19 mouse cellular contexts compared by ENCODE assay signal in the genomic region with DNA sequence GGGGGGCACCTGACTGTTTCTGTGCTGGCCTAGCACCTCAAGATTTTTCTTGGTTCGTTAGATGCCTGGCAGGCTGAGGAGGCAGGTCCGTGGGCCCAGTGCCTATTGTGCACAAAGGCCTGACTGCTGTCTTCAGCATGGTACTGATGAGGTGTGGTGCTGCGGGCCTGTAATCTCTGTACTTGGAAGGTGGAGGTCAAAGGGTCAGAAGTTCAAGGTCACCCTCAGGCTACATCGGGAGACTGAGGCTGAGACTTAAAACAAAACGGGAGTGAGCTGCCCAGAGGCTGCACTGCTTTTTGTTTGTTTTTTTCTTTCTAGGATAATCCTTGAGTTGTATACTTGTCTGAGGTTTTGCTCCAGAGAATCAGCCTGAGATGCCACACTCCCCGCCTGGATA.
DNase-seq lines count a peak whose midpoint lies in the region; ATAC-seq and TF ChIP-seq lines count a peak whose summit lies in the region.
"Had no signal": no experiment of that assay in that cellular context is flagged by ENCODE, and none has a peak within 500 bp of the region (broad histone marks: within the 10 kb centered on the region; RNA-seq: fewer than 3 reads in every experiment).

No protein-coding gene starts in this region.

- 0 out of 2 replicates have a peak overlapping the region, but pooled peaks have one; percentile 48 for H3K27ac ChIP-seq in embryonic facial prominence, embryonic 13.5 days
- no peak overlapping the region for H3K27ac ChIP-seq in embryonic facial prominence, embryonic 10.5 days (replicated peaks)
- H3K27ac ChIP-seq in hindbrain, embryonic 13.5 days: peak overlapping the region; percentile 69
- H3K27ac ChIP-seq in hindbrain, embryonic 12.5 days: no peak overlapping the region
- H3K27ac ChIP-seq in embryonic facial prominence, embryonic 15.5 days (replicated peaks): no peak overlapping the region
- H3K27ac ChIP-seq: limb, embryonic 15.5 days; liver, embryonic 15.5 days; neural tube, embryonic 12.5 days had no signal

- H3K4me3 ChIP-seq in embryonic facial prominence, embryonic 13.5 days: no peak overlapping the region
- no peak overlapping the region for H3K4me3 ChIP-seq in embryonic facial prominence, embryonic 10.5 days
- H3K4me3 ChIP-seq in hindbrain, embryonic 13.5 days: no peak overlapping the region
- H3K4me3 ChIP-seq in hindbrain, embryonic 12.5 days: no peak overlapping the region
- H3K4me3 ChIP-seq in E14TG2a.4 (replicated peaks; ENCODE audit: low read length): 0 out of 2 replicates have a peak overlapping the region, but pooled peaks have one; percentile 48
- no peak overlapping the region for H3K4me3 ChIP-seq in embryonic facial prominence, embryonic 15.5 days (replicated peaks)
- H3K4me3 ChIP-seq: limb, embryonic 15.5 days; liver, embryonic 15.5 days; neural tube, embryonic 12.5 days had no signal

- 45% methylated on average over 6 of the region's 6 CpGs for WGBS in embryonic facial prominence, embryonic 13.5 days
- WGBS in embryonic facial prominence, embryonic 10.5 days: 39% methylated on average over 6 of the region's 6 CpGs
- 38% methylated on average over 6 of the region's 6 CpGs for WGBS in hindbrain, embryonic 13.5 days
- 38% methylated on average over 6 of the region's 6 CpGs for WGBS in hindbrain, embryonic 12.5 days
- 46% methylated on average over 6 of the region's 6 CpGs for WGBS in embryonic facial prominence, embryonic 15.5 days

- no peaks in the 10 kb centered on the region for H3K9me3 ChIP-seq in embryonic facial prominence, embryonic 13.5 days
- H3K9me3 ChIP-seq in embryonic facial prominence, embryonic 10.5 days: no peaks in the 10 kb centered on the region
- peaks cover 4% of the 10 kb centered on the region; the same call in 1 of the 2 replicates for H3K9me3 ChIP-seq in hindbrain, embryonic 13.5 days
- H3K9me3 ChIP-seq in hindbrain, embryonic 12.5 days (replicated peaks): no peaks in the 10 kb centered on the region
- H3K9me3 ChIP-seq in E14TG2a.4 (ENCODE audit: low read length): no peaks in the 10 kb centered on the region
- no peaks in the 10 kb centered on the region for H3K9me3 ChIP-seq in embryonic facial prominence, embryonic 15.5 days (replicated peaks)
- H3K9me3 ChIP-seq: limb, embryonic 15.5 days; liver, embryonic 15.5 days; neural tube, embryonic 12.5 days had no signal

- H3K36me3 ChIP-seq in embryonic facial prominence, embryonic 13.5 days: no peaks in the 10 kb centered on the region
- H3K36me3 ChIP-seq in embryonic facial prominence, embryonic 10.5 days (replicated peaks): no peaks in the 10 kb centered on the region
- H3K36me3 ChIP-seq in hindbrain, embryonic 13.5 days: no peaks in the 10 kb centered on the region
- H3K36me3 ChIP-seq in hindbrain, embryonic 12.5 days: no peaks in the 10 kb centered on the region
- no peaks in the 10 kb centered on the region for H3K36me3 ChIP-seq in E14TG2a.4 (ENCODE audit: insufficient read depth, low read length)
- no peaks in the 10 kb centered on the region for H3K36me3 ChIP-seq in embryonic facial prominence, embryonic 15.5 days
- H3K36me3 ChIP-seq: limb, embryonic 15.5 days; liver, embryonic 15.5 days; neural tube, embryonic 12.5 days had no signal

- H3K4me1 ChIP-seq in embryonic facial prominence, embryonic 13.5 days: peaks cover 30% of the 10 kb centered on the region
- peaks cover 43% of the 10 kb centered on the region for H3K4me1 ChIP-seq in embryonic facial prominence, embryonic 10.5 days
- peaks cover 43% of the 10 kb centered on the region for H3K4me1 ChIP-seq in hindbrain, embryonic 13.5 days (replicated peaks)
- H3K4me1 ChIP-seq in hindbrain, embryonic 12.5 days: peaks cover 41% of the 10 kb centered on the region
- peaks cover 59% of the 10 kb centered on the region for H3K4me1 ChIP-seq in E14TG2a.4 (replicated peaks; ENCODE audit: low read depth, low read length)
- H3K4me1 ChIP-seq in embryonic facial prominence, embryonic 15.5 days: peaks cover 26% of the 10 kb centered on the region

- no peak for DNase-seq in embryonic facial prominence, embryonic 10.5 days (ENCODE audit: low spot score)
- no peak for DNase-seq in left cerebral cortex, adult 18-20 months (ENCODE audit: low spot score in 2 of 2)
- DNase-seq: adrenal gland, adult 2 months; cerebellum, adult 8-10 months; gastrocnemius, postnatal 14 days; heart, postnatal 10 days; kidney, adult 8-10 months; kidney, postnatal 25 days; spleen, adult 18-20 months; thymus, postnatal 25 days had no signal

- TF ChIP-seq CTCF in E14TG2a.4 (conservative IDR thresholded peaks at IDR 0.05; ENCODE audit: low read length): no peak

- H3K9ac ChIP-seq in embryonic facial prominence, embryonic 13.5 days: no peak overlapping the region
- no peak overlapping the region for H3K9ac ChIP-seq in hindbrain, embryonic 13.5 days
- no peak overlapping the region for H3K9ac ChIP-seq in hindbrain, embryonic 12.5 days
- H3K9ac ChIP-seq in embryonic facial prominence, embryonic 15.5 days: no peak overlapping the region
- H3K9ac ChIP-seq: limb, embryonic 15.5 days; liver, embryonic 15.5 days; neural tube, embryonic 12.5 days had no signal

- no peaks in the 10 kb centered on the region for H3K27me3 ChIP-seq in embryonic facial prominence, embryonic 13.5 days
- H3K27me3 ChIP-seq in embryonic facial prominence, embryonic 10.5 days (replicated peaks; ENCODE audit: low read depth, poor library complexity, severe bottlenecking): peaks cover 55% of the 10 kb centered on the region
- peaks cover 62% of the 10 kb centered on the region for H3K27me3 ChIP-seq in hindbrain, embryonic 13.5 days
- peaks cover 44% of the 10 kb centered on the region for H3K27me3 ChIP-seq in hindbrain, embryonic 12.5 days
- H3K27me3 ChIP-seq in E14TG2a.4 (ENCODE audit: insufficient read depth, low read length): no peaks in the 10 kb centered on the region; the same call in 1 of the 2 replicates
- no peaks in the 10 kb centered on the region for H3K27me3 ChIP-seq in embryonic facial prominence, embryonic 15.5 days
- H3K27me3 ChIP-seq: liver, embryonic 15.5 days had no signal

- ATAC-seq in embryonic facial prominence, embryonic 13.5 days (ENCODE audit: insufficient number of reproducible peaks, insufficient read depth, low FRiP score, low TSS enrichment, low read depth): no peak
- no peak for ATAC-seq in hindbrain, embryonic 13.5 days (ENCODE audit: low FRiP score)
- ATAC-seq in hindbrain, embryonic 12.5 days (ENCODE audit: low FRiP score): no peak
- ATAC-seq in embryonic facial prominence, embryonic 15.5 days (ENCODE audit: insufficient number of reproducible peaks, low FRiP score, low TSS enrichment, low read depth): 0 out of 2 replicates have a peak, but pooled peaks have one; percentile 29
- ATAC-seq: CD4-positive, CD25-positive, alpha-beta regulatory T cell, adult 4 months had no signal

- H3K4me2 ChIP-seq in embryonic facial prominence, embryonic 13.5 days: no peak overlapping the region
- H3K4me2 ChIP-seq in hindbrain, embryonic 13.5 days: no peak overlapping the region
- no peak overlapping the region for H3K4me2 ChIP-seq in hindbrain, embryonic 12.5 days (replicated peaks)
- no peak overlapping the region for H3K4me2 ChIP-seq in embryonic facial prominence, embryonic 15.5 days (replicated peaks)
- H3K4me2 ChIP-seq: limb, embryonic 15.5 days; liver, embryonic 15.5 days had no signal

Comparison
In these comparisons a context has a peak if more than half of its experiments do, and no peak if none do; other contexts are left out.
1. H3K27ac ChIP-seq: peak in embryonic facial prominence, embryonic 13.5 days (single experiment) and hindbrain, embryonic 13.5 days (single experiment); none in embryonic facial prominence, embryonic 10.5 days (single experiment), hindbrain, embryonic 12.5 days (single experiment) and embryonic facial prominence, embryonic 15.5 days (single experiment).